Mouse (Mus musculus): ENCODE results near the gene Sel1l.

DNA sequence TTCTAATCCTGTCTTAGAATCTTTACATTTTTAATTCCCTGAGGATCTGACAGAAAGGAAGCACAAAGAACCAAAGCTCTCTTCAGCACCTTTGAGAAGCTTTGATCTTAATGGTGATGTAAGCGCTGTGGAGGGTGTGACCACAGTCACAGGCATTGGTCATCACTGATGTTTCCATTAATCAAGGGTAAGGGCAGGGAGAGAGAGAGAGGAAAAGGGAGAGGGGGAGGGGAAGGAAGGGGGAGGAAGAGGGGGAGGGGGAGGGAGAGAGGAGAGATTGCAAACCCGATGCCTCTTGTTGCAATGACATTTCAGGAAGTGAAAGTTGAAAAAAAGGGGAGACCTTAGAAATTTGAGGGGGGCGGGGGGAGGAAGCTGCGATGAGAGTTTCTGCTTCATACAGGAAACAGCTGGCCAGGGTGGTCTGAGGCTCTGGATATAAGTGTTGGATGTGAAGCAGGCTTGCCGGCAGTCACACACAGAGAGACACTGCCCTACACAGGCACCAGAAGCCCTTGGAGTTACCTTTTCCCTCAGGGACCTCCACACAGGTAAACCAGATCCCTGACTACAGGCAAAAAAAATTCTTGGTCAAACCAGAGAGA, 92.3 kb downstream of the Sel1l start:
- TF ChIP-seq CTCF (conservative IDR thresholded peaks at IDR 0.05; ENCODE audit: low read length) (no peak), NANOG (IDR thresholded peaks at IDR 0.05; ENCODE audit: borderline replicate concordance, low read length) (no peak), POU5F1 (IDR thresholded peaks at IDR 0.05; ENCODE audit: borderline replicate concordance, low read length) (no peak)
